Mouse (Mus musculus): ENCODE results near the gene Gbf1. TPM values are rescaled to one million over a fixed set of nuclear protein-coding genes. Genes with fewer than 3 reads are reported as not detected.
A peak's percentile ranks its signal among the peaks of the same experiment; 100 is the strongest.

Gene Gbf1
- polyA plus RNA-seq, 1 experiment, result 67.0 TPM

DNA sequence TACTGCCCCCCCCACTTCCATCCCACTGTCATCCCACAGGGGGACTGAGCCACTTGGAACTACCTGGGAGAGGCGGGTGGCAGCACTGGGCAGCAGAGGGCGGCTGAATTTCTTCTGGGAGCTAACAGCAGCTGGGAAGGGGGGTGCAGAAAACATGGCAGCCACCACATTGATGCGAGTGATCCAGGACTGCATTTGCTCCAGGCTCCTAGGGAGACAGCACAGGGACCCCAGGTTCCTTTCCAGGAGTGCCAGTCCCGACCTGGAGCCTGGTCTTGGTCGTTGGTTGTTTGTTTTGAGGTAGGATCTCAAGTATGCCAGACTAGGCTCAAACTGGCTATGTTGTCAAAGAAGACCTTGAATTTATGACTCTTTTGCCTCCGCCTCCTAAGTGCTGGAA is 161.3 kb downstream of the Gbf1 start:
- peak in 1 of 2 experiments; percentile 1 for DNase-seq (ENCODE audit: extremely low spot score in 1 of 2, low spot score in 1 of 2)

GRCm38 (mm10) chr19:46314151-46314601 is 161.9 kb downstream of the Gbf1 start:
- DNase-seq (ENCODE audit: extremely low spot score in 1 of 2, low spot score in 1 of 2), result peak in 1 of 2 experiments; percentile 7

- peak in 1 of 2 experiments; percentile 33 for DNase-seq (ENCODE audit: extremely low spot score in 1 of 2, low spot score in 1 of 2)
Observed at GRCm38 (mm10) chr19:46314872-46315742, 162.8 kb downstream of the Gbf1 start.

DNA sequence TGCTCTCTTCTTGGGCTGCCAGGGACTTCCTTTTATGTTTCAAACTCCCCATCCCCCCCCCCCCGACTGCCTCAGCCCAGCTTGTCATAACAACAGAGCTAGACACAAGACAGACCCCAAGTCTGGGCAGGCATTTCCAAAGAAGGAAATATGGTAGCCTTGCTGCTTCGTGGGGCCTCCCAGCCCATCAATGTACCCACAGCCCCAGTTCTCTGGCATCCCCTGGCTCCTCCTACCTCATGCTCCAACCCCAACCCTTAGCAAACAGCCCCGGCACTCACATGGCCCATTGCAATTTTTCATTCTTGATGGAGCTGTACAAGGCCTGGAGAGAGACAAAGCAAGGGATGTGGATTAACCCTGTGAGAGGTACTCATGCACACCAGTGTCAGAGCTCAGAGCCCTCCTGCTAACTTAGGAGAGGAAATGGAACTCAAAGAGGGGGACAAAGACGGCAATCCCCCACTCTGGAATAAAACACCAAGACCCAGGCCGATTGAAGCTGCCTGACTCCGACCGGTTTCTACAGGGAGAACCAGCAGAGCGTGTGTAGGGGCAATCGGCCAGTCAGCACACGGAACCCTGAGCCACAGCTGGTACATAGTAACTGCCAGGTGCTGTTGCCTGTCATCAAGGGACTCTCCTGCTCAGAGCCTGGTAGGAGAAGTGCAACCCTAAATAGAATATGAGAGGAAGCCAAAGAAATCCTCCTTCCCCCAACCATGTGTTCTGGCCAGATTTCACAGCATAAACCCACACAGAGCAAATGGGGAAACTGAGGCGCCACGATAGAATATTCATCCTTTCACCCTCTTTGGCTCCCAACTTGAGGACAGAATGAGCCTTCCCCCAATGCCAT is 163.7 kb downstream of the Gbf1 start:
- peak in 1 of 2 experiments; percentile 32 for DNase-seq (ENCODE audit: extremely low spot score in 1 of 2, low spot score in 1 of 2)

DNA sequence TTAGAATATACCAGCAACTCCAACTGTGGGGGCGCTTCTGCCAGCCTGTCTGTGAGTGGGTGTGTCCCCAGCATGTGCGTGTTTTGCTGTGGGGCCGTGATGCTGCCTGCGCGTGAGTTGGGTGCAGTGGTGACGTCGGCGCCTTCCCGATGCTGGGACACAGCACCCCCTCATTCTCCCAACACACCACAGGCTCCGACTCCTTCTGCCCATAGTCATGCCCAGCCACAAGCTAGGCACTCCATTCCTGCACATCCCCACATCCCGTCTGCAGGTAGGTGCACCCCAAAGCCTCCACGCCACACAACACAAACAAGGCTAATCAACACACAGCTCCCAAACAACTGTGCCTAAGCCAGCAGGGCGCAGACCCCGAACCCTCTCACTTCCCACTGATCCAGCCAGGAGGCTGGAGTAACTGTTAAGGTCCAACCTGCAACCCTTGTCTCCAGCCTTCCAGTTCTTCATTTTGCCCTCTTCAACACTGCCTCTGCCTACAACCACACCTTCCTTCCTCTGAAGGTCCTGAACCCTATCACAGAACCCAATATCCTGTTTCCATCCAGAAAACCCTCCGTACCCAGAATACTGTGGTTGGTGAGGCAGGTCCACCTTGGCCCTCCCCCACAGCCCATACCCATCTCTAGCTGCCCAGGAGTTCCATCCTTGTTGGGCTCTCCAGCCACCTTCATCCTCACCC is 164.7 kb downstream of the Gbf1 start:
- peak in 1 of 2 experiments; percentile 85 for DNase-seq (ENCODE audit: extremely low spot score in 1 of 2, low spot score in 1 of 2)

- peak in 1 of 2 experiments; percentile 12 for DNase-seq (ENCODE audit: extremely low spot score in 1 of 2, low spot score in 1 of 2)
Observed at GRCm38 (mm10) chr19:46317546-46317885, 165.2 kb downstream of the Gbf1 start.

DNA sequence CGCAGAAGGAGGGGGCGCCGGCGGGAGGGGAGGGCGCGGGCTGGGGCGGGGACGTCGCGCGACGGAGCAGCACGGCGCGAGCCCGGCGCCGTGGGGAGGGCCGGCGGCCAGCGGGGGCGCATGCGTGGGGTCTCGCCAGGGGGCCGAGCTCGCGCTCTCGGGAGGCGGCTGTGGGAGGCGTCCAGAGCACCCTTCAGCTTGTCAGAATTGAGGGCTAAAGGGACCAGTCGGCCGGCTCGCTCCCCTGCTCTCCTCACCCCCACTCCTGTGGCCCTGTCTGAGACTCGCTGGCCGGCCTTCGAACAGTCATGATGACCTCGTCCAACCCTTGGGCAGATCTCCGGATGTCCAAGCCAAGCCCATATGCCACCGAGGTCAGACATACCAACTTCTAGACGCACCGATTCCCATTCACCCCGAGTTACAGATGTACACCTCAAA is 165.7 kb downstream of the Gbf1 start:
- peak in 1 of 2 experiments; percentile 60 for DNase-seq (ENCODE audit: extremely low spot score in 1 of 2, low spot score in 1 of 2)

- peak; percentile 91 to 97 for DNase-seq (ENCODE audit: extremely low spot score in 1 of 2, low spot score in 1 of 2)
Observed at GRCm38 (mm10) chr19:46318586-46319378, 166.5 kb downstream of the Gbf1 start.

- peak in 1 of 2 experiments; percentile 0 for DNase-seq (ENCODE audit: extremely low spot score in 1 of 2, low spot score in 1 of 2)
Observed at GRCm38 (mm10) chr19:46320076-46320785, 167.9 kb downstream of the Gbf1 start.

DNA sequence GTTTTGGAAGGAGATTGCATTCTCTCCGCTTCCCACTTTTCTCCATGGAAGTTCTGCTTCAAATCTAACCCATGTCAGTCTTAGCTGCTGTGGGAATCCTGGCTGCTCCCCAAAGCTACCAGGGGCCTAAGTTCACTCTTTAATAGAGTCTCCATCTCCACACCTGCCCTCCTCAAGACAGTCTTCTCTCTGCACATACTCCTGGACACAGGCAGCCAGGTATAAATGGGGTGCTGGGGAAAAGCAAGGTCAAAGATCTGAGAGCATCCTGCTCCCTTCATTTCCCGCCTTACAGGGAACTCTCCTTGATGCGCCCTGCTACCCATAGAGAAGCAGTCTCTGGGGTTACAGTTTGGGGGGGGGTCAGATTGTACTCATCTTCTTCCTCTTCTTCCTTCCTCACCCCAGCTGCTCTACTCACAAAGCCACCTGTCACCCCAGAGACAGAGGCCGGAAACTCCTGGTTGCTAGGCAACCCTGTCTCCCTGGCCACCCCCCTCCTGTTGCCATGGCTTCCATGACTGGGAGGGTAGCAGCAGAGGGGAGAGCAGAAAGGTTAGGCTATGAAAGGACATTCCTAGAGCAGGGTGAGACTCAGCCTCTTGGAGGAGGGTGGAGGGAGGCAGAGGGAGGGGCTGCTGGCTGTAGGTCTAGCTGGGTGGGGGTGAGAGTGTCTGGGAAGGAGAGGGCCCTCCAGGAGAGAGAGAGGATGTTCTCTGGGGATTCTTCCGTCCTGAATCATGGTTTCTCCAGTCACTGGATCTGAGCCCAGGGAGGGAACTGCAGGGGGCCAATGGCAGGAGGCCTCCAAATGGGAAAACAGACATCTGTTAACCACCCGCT is 169.0 kb downstream of the Gbf1 start:
- DNase-seq (ENCODE audit: extremely low spot score in 1 of 2, low spot score in 1 of 2), result no peak

GRCm38 (mm10) chr19:46322144-46322995 is 170.1 kb downstream of the Gbf1 start:
- DNase-seq (ENCODE audit: extremely low spot score in 1 of 2, low spot score in 1 of 2), result no peak

DNA sequence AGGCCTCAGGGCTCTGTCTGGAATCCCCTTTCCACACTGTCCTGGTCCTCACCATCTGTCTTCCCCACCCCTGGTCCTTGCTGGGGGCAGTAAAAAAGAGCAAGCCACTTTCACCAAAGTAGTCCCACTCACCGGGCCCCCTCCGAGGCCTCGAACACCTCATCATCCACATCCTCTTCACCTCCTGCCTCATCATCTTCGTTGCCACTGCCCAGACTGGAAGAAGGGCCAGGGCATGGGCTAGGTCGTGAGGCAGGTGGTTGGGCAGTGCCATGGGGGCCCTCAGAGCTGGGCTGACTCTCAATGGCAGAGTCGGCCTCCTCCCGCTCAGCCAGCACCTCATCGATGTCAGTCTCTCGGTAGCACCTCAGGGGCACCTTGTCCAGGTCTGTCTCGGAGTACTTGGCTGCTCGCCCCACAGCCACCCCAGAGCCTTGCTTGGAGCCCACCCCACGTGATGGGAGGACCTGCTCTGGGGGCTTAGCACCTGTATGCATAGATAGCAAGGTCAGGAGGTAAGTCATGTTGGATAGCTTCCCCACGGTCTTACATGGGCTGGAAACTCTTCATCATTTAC is 170.8 kb downstream of the Gbf1 start:
- no peak for DNase-seq (ENCODE audit: extremely low spot score in 1 of 2, low spot score in 1 of 2)

- no peak for DNase-seq (ENCODE audit: extremely low spot score in 1 of 2, low spot score in 1 of 2)
Observed at GRCm38 (mm10) chr19:46323716-46324115, 171.4 kb downstream of the Gbf1 start.

- no peak for DNase-seq (ENCODE audit: extremely low spot score in 1 of 2, low spot score in 1 of 2)
Observed at GRCm38 (mm10) chr19:46324366-46324765, 172.1 kb downstream of the Gbf1 start.

DNA sequence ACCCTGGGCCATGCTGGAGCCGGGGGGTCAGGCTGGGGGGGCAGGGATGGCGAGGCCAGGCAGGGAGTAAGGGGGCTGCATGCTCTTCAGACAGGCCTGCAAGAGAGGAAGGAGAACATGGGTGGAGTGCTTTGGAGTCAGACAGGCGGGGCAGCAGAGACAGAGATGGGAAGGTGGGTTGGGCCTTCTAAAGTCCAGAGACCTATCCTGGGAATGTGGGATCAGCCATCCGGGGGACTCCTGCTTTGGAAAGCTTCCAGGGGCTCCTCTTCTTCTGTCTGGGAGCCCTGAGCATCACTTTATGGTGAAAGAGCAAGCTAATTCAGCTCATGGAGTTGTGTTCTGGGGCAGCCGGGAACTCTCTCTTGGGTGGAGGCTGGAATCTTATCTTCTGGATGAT is 172.6 kb downstream of the Gbf1 start:
- DNase-seq (ENCODE audit: extremely low spot score in 1 of 2, low spot score in 1 of 2), result no peak

- no peak for DNase-seq (ENCODE audit: extremely low spot score in 1 of 2, low spot score in 1 of 2)
Observed at GRCm38 (mm10) chr19:46326019-46326755, 173.9 kb downstream of the Gbf1 start.
